Mouse (Mus musculus): ENCODE results near the gene Glrx2. TPM values are rescaled to one million over a fixed set of nuclear protein-coding genes. Genes with fewer than 3 reads are reported as not detected.

Gene Glrx2
- polyA plus RNA-seq, 2 experiments, result 19.9 to 38.0 TPM

- Histone ChIP-seq H3K36me3 (replicated peaks; ENCODE audit: control insufficient read depth, insufficient read depth, low read depth) (no peaks in the 10 kb centered on the region), H3K4me1 (replicated peaks; ENCODE audit: control insufficient read depth in 2 of 2, insufficient read depth in 2 of 2, low read length in 1 of 2) (peaks cover 0 to 2% of the 10 kb centered on the region in 2 experiments; a peak in 1 of 4 replicates), H3K27me3 (ENCODE audit: control insufficient read depth, insufficient read depth, low read length) (no peaks in the 10 kb centered on the region), H3K4me2 (ENCODE audit: low read depth) (no peak overlapping the region), H3K9ac (replicated peaks) (no peak overlapping the region), H3K27ac (no peak overlapping the region), H3K4me3 (ENCODE audit: insufficient read depth in 1 of 2, low read depth in 2 of 2, low read length in 2 of 2) (no peak overlapping the region), H3K9me3 (ENCODE audit: control insufficient read depth, low read length) (no peaks in the 10 kb centered on the region)
- no peak for ATAC-seq (ENCODE audit: insufficient read depth)
- DNase-seq (ENCODE audit: low read depth in 3 of 3, low spot score in 3 of 3), result no peak
- 55% methylated on average over 5 of the region's 5 CpGs for WGBS (ENCODE audit: insufficient replicate concordance)
- TF ChIP-seq CTCF (IDR thresholded peaks at IDR 0.05; ENCODE audit: low read depth) (no peak), EP300 (IDR thresholded peaks at IDR 0.05; ENCODE audit: low read depth) (no peak)
These were observed 17.8 kb downstream of the Glrx2 start for GRCm38 (mm10) chr1:143733914-143734410.

- 12% methylated on average over 11 of the region's 11 CpGs for WGBS (ENCODE audit: insufficient replicate concordance)
- H3K27ac ChIP-seq, result peak overlapping the region; percentile 54
- ATAC-seq (ENCODE audit: insufficient read depth), result no peak
- H3K4me2 ChIP-seq (ENCODE audit: low read depth), result peak overlapping the region; percentile 77
- H3K27me3 ChIP-seq (ENCODE audit: control insufficient read depth, insufficient read depth, low read length), result no peaks in the 10 kb centered on the region
- TF ChIP-seq CTCF (IDR thresholded peaks at IDR 0.05; ENCODE audit: low read depth), result no peak
- no peak for TF ChIP-seq EP300 (IDR thresholded peaks at IDR 0.05; ENCODE audit: low read depth)
- H3K4me1 ChIP-seq (replicated peaks; ENCODE audit: control insufficient read depth in 2 of 2, insufficient read depth in 2 of 2, low read length in 1 of 2), result peaks cover 3 to 10% of the 10 kb centered on the region in 2 experiments; a peak in 3 of 4 replicates
- no peaks in the 10 kb centered on the region for H3K9me3 ChIP-seq (ENCODE audit: control insufficient read depth, low read length)
- peak overlapping the region; percentile 64 for H3K9ac ChIP-seq (replicated peaks)
- DNase-seq (ENCODE audit: low read depth in 3 of 3, low spot score in 3 of 3), result no peak
- no peaks in the 10 kb centered on the region; the same call in 1 of the 2 replicates for H3K36me3 ChIP-seq (replicated peaks; ENCODE audit: control insufficient read depth, insufficient read depth, low read depth)
- peak overlapping the region; percentile 67 to 73 for H3K4me3 ChIP-seq (ENCODE audit: insufficient read depth in 1 of 2, low read depth in 2 of 2, low read length in 2 of 2)
These were observed 22.7 kb downstream of the Glrx2 start for GRCm38 (mm10) chr1:143738811-143739210.

DNA sequence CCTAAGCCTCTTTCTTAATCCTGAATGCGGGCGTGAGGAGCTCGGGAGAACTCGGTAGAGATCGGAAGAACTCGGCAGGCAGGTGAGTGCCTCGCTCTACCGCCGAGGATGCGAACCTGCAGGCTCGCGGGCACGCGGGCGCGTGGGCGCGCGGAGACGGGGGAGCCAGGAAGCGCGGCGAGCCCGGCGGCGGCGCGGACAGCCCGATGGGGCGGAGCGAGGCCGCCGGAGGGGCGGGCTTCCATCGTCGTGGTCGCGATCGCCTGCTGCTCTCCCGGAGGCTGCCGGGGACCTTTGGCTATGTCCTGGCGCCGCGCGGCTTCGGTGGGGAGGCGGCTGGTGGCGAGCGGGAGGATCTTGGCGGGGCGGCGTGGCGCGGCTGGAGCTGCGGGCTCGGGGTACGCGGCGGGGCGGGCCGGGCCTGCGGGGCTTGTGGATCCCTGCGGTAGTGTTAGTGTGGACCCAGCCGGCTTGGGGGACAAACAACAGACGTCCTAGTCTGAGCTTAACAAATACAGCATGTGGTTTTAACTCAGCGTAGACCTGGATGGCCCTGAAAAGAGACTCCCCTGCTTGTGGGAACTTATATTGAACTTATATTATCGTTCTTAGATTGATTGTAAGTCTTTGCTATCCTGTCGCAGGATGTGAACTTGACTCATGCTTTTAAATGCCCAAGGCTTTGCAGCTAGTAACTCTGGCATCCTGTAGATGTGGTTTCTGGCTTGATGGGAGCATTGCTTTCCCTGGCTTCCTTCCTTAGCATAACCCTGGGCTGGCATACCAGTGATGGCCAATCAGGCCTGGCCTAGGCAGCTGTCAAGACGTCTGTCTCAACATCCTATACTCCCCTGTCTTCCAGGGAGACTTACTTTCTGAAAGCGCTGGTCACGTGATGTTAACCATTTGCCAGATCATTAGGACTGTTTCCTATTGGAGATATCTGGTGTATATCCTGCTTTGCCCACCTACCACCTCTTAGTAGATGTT lies 23.5 kb downstream of the Glrx2 start:
- H3K4me3 ChIP-seq (ENCODE audit: insufficient read depth in 1 of 2, low read depth in 2 of 2, low read length in 2 of 2), result peak overlapping the region; percentile 67 to 73
- under 1% methylated on average over 70 of the region's 71 CpGs for WGBS (ENCODE audit: insufficient replicate concordance)
- H3K27ac ChIP-seq, result peak overlapping the region; percentile 82
- H3K9ac ChIP-seq (replicated peaks), result peak overlapping the region; percentile 64
- H3K4me1 ChIP-seq (replicated peaks; ENCODE audit: control insufficient read depth in 2 of 2, insufficient read depth in 2 of 2, low read length in 1 of 2), result peaks cover 8 to 16% of the 10 kb centered on the region in 2 experiments; a peak in 3 of 4 replicates
- H3K4me2 ChIP-seq (ENCODE audit: low read depth), result peak overlapping the region; percentile 77
- H3K27me3 ChIP-seq (ENCODE audit: control insufficient read depth, insufficient read depth, low read length), result no peaks in the 10 kb centered on the region
- ATAC-seq (ENCODE audit: insufficient read depth) (peak; percentile 91), DNase-seq (ENCODE audit: low read depth in 3 of 3, low spot score in 3 of 3) (peak; percentile 68 to 75 (median 73))
- no peaks in the 10 kb centered on the region for H3K9me3 ChIP-seq (ENCODE audit: control insufficient read depth, low read length)
- H3K36me3 ChIP-seq (replicated peaks; ENCODE audit: control insufficient read depth, insufficient read depth, low read depth), result no peaks in the 10 kb centered on the region; the same call in 1 of the 2 replicates
- TF ChIP-seq EP300 (IDR thresholded peaks at IDR 0.05; ENCODE audit: low read depth), result no peak
- no peak for TF ChIP-seq CTCF (IDR thresholded peaks at IDR 0.05; ENCODE audit: low read depth)

GRCm38 (mm10) chr1:143740581-143740980 lies 24.4 kb downstream of the Glrx2 start:
- H3K9me3 ChIP-seq (ENCODE audit: control insufficient read depth, low read length), result no peaks in the 10 kb centered on the region
- ATAC-seq (ENCODE audit: insufficient read depth), result no peak
- H3K4me2 ChIP-seq (ENCODE audit: low read depth), result peak overlapping the region; percentile 77
- H3K9ac ChIP-seq (replicated peaks), result no peak overlapping the region; the same call in 1 of the 2 replicates
- H3K27me3 ChIP-seq (ENCODE audit: control insufficient read depth, insufficient read depth, low read length), result no peaks in the 10 kb centered on the region
- TF ChIP-seq EP300 (IDR thresholded peaks at IDR 0.05; ENCODE audit: low read depth) (no peak), CTCF (IDR thresholded peaks at IDR 0.05; ENCODE audit: low read depth) (no peak)
- no peak overlapping the region for H3K27ac ChIP-seq
- H3K4me3 ChIP-seq (ENCODE audit: insufficient read depth in 1 of 2, low read depth in 2 of 2, low read length in 2 of 2), result peak overlapping the region; percentile 3 to 67; a peak in 1 of 4 replicates
- no peak for DNase-seq (ENCODE audit: low read depth in 3 of 3, low spot score in 3 of 3)
- WGBS (ENCODE audit: insufficient replicate concordance), result 66% methylated on average over 9 of the region's 10 CpGs
- peaks cover 8 to 16% of the 10 kb centered on the region in 2 experiments; a peak in 3 of 4 replicates for H3K4me1 ChIP-seq (replicated peaks; ENCODE audit: control insufficient read depth in 2 of 2, insufficient read depth in 2 of 2, low read length in 1 of 2)
- peaks cover 2% of the 10 kb centered on the region for H3K36me3 ChIP-seq (replicated peaks; ENCODE audit: control insufficient read depth, insufficient read depth, low read depth)

DNA sequence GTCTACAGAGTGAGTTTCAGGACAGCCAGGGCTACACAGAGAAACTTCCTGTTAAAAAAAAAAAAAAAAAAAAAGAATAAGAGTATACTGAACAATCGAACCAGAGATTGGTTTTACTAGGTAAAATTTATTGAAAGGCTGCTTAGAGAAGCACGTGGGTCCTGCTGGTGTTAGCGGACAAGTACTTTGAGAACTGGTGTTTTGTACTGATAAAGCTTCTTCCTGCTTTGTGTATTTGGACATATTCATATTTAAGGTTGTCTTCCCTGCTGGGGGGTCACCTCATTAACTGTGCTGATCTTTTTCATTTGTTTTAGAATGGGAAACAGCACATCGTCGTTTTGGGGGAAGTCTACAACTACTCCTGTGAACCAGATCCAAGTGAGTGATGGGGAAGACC lies 25.2 kb downstream of the Glrx2 start:
- no peak overlapping the region for H3K4me3 ChIP-seq (ENCODE audit: insufficient read depth in 1 of 2, low read depth in 2 of 2, low read length in 2 of 2)
- ATAC-seq (ENCODE audit: insufficient read depth) (no peak), DNase-seq (ENCODE audit: low read depth in 3 of 3, low spot score in 3 of 3) (no peak)
- no peak overlapping the region for H3K4me2 ChIP-seq (ENCODE audit: low read depth)
- peaks cover 2% of the 10 kb centered on the region for H3K36me3 ChIP-seq (replicated peaks; ENCODE audit: control insufficient read depth, insufficient read depth, low read depth)
- TF ChIP-seq EP300 (IDR thresholded peaks at IDR 0.05; ENCODE audit: low read depth), result no peak
- TF ChIP-seq CTCF (IDR thresholded peaks at IDR 0.05; ENCODE audit: low read depth), result no peak
- H3K27me3 ChIP-seq (ENCODE audit: control insufficient read depth, insufficient read depth, low read length), result no peaks in the 10 kb centered on the region
- H3K27ac ChIP-seq, result no peak overlapping the region
- H3K4me1 ChIP-seq (replicated peaks; ENCODE audit: control insufficient read depth in 2 of 2, insufficient read depth in 2 of 2, low read length in 1 of 2), result peaks cover 8 to 16% of the 10 kb centered on the region in 2 experiments; a peak in 3 of 4 replicates
- 48% methylated on average over 5 of the region's 5 CpGs for WGBS (ENCODE audit: insufficient replicate concordance)
- H3K9me3 ChIP-seq (ENCODE audit: control insufficient read depth, low read length), result no peaks in the 10 kb centered on the region
- H3K9ac ChIP-seq (replicated peaks), result no peak overlapping the region
